Mouse (Mus musculus) intestine, postnatal 0 days (tissue): ENCODE data around the gene Adgrl3. TPM values are rescaled to one million over a fixed set of nuclear protein-coding genes. Genes with fewer than 3 reads are reported as not detected.

Experiments
- ATAC-seq: fragments of 200-750 bp; cut with Nextera tagmentation; 2 replicates; pipeline ENCODE4 v1.8.0; 2017; ENCODE audit warnings: mild to moderate bottlenecking, moderate TSS enrichment, moderate library complexity
- H3K27ac ChIP-seq: fragments of 300-500 bp; sonication (generic); 2 replicates; pipeline ENCODE4 v1.5.1; 2014; ENCODE audit warnings: mild to moderate bottlenecking, low read depth, low read length, moderate library complexity
- H3K27me3 ChIP-seq: fragments of 300-500 bp; sonication (generic); replicated peaks from 2 replicates; pipeline ENCODE4 v1.6.1; 2014; ENCODE audit warnings: low read length, mixed read lengths; ENCODE audit not compliant: control insufficient read depth, insufficient read depth
- H3K36me3 ChIP-seq: fragments of 300-500 bp; sonication (generic); 2 replicates; pipeline ENCODE4 v1.6.1; 2014; ENCODE audit warnings: mild to moderate bottlenecking, moderate library complexity; ENCODE audit not compliant: control insufficient read depth, insufficient read depth
- H3K4me1 ChIP-seq: fragments of 300-500 bp; sonication (generic); replicated peaks from 2 replicates; pipeline ENCODE4 v1.6.1; 2014; ENCODE audit warnings: antibody characterized with exemption, low read length, mixed read lengths; ENCODE audit not compliant: control insufficient read depth, insufficient read depth
- H3K4me2 ChIP-seq: fragments of 300-500 bp; sonication (generic); replicated peaks from 2 replicates; pipeline ENCODE4 v1.6.1; 2014; ENCODE audit warnings: low read depth, mild to moderate bottlenecking, moderate library complexity
- H3K4me3 ChIP-seq: fragments of 300-500 bp; sonication (generic); 2 replicates; pipeline ENCODE4 v1.5.1; 2014; ENCODE audit warnings: low read depth, low read length
- H3K9ac ChIP-seq: fragments of 300-500 bp; sonication (generic); 2 replicates; pipeline ENCODE4 v1.6.1; 2014; ENCODE audit warnings: mild to moderate bottlenecking, low read depth, low read length
- H3K9me3 ChIP-seq: fragments of 300-500 bp; sonication (generic); 2 replicates; pipeline ENCODE4 v1.6.1; 2016; ENCODE audit warnings: mixed run types; ENCODE audit not compliant: control insufficient read depth
- CTCF ChIP-seq: sonication (generic); IDR thresholded peaks from 2 replicates; pipeline ENCODE4 v1.5.1; 2016; ENCODE audit warnings: low read depth, mild to moderate bottlenecking, control low read depth, antibody characterized with exemption, moderate library complexity
- WGBS: fragments of 180-500 bp; shearing (Covaris S2); extraction: QIAGEN DNeasy Blood & Tissue Kit; methylation state at CpG from one replicate; pipeline ENCODE4 v1.1.7; 2014; 5-methylcytosine and 5-hydroxymethylcytosine counted together
- polyA plus RNA-seq: library from polyadenylated mRNA; unstranded; fragments of >200 nt; fragmentation: Nextera tagmentation; extraction: Ambion mirVana; gene quantifications from 2 replicates; pipeline ENCODE4 v1.2.1, GENCODE M21; 2015

The Adgrl3 gene
- polyA plus RNA-seq, 1 experiment from 2014 or later, result 4.2 TPM

- H3K9me3 ChIP-seq, result no peaks in the 10 kb centered on the region
- H3K36me3 ChIP-seq, result no peaks in the 10 kb centered on the region
- no peak for ATAC-seq
- WGBS, result 89% methylated on average over 6 of the region's 6 CpGs
- no peak overlapping the region for H3K27ac ChIP-seq
- H3K4me2 ChIP-seq, result no peak overlapping the region
- no peaks in the 10 kb centered on the region for H3K27me3 ChIP-seq
- TF ChIP-seq CTCF, result no peak
- no peaks in the 10 kb centered on the region for H3K4me1 ChIP-seq
- no peak overlapping the region for H3K9ac ChIP-seq
- no peak overlapping the region for H3K4me3 ChIP-seq
Measured at GRCm38 (mm10) chr5:81160431-81160830, 140.5 kb downstream of the Adgrl3 start.

- Histone ChIP-seq H3K4me1 (no peaks in the 10 kb centered on the region), H3K4me3 (no peak overlapping the region), H3K9me3 (no peaks in the 10 kb centered on the region), H3K27me3 (no peaks in the 10 kb centered on the region), H3K4me2 (no peak overlapping the region), H3K27ac (no peak overlapping the region), H3K9ac (no peak overlapping the region), H3K36me3 (no peaks in the 10 kb centered on the region)
- 62% methylated on average over 4 of the region's 4 CpGs for WGBS
- ATAC-seq, result no peak
- no peak for TF ChIP-seq CTCF
Measured at GRCm38 (mm10) chr5:81188871-81189485, 169.0 kb downstream of the Adgrl3 start.

GRCm38 (mm10) chr5:81200354-81200753, 180.4 kb downstream of the Adgrl3 start:
- TF ChIP-seq CTCF, result no peak
- H3K9ac ChIP-seq, result no peak overlapping the region

GRCm38 (mm10) chr5:81201885-81202284, 181.9 kb downstream of the Adgrl3 start:
- Histone ChIP-seq H3K4me2 (no peak overlapping the region), H3K4me3 (no peak overlapping the region), H3K27me3 (no peaks in the 10 kb centered on the region), H3K9me3 (no peaks in the 10 kb centered on the region), H3K36me3 (no peaks in the 10 kb centered on the region), H3K9ac (no peak overlapping the region), H3K4me1 (no peaks in the 10 kb centered on the region), H3K27ac (no peak overlapping the region)
- TF ChIP-seq CTCF, result no peak
- WGBS, result 79% methylated on average over 4 of the region's 4 CpGs
- ATAC-seq, result no peak

More at GRCm38 (mm10) chr5:81200354-81200753, 180.4 kb downstream of the Adgrl3 start:
- H3K4me2 ChIP-seq, result no peak overlapping the region
- H3K36me3 ChIP-seq, result no peaks in the 10 kb centered on the region
- H3K27me3 ChIP-seq, result no peaks in the 10 kb centered on the region
- H3K4me1 ChIP-seq, result no peaks in the 10 kb centered on the region
- no peak overlapping the region for H3K4me3 ChIP-seq
- H3K27ac ChIP-seq, result no peak overlapping the region
- H3K9me3 ChIP-seq, result no peaks in the 10 kb centered on the region
- no peak for ATAC-seq

GRCm38 (mm10) chr5:81218500-81219057, 198.6 kb downstream of the Adgrl3 start:
- H3K4me2 ChIP-seq, result no peak overlapping the region
- no peaks in the 10 kb centered on the region for H3K36me3 ChIP-seq
- H3K9ac ChIP-seq, result no peak overlapping the region
- ATAC-seq, result no peak
- no peaks in the 10 kb centered on the region for H3K4me1 ChIP-seq
- H3K27me3 ChIP-seq, result no peaks in the 10 kb centered on the region
- H3K4me3 ChIP-seq, result no peak overlapping the region
- H3K9me3 ChIP-seq, result no peaks in the 10 kb centered on the region
- H3K27ac ChIP-seq, result no peak overlapping the region
- 74% methylated on average over 2 of the region's 2 CpGs for WGBS
- TF ChIP-seq CTCF, result no peak

GRCm38 (mm10) chr5:81224465-81224864, 204.5 kb downstream of the Adgrl3 start:
- WGBS, result 89% methylated on average over 6 of the region's 6 CpGs
- Histone ChIP-seq H3K4me3 (no peak overlapping the region), H3K9ac (no peak overlapping the region), H3K9me3 (no peaks in the 10 kb centered on the region), H3K27ac (no peak overlapping the region), H3K4me1 (no peaks in the 10 kb centered on the region), H3K27me3 (no peaks in the 10 kb centered on the region), H3K36me3 (no peaks in the 10 kb centered on the region), H3K4me2 (no peak overlapping the region)
- no peak for TF ChIP-seq CTCF
- no peak for ATAC-seq
